Mouse (Mus musculus) left cerebral cortex, adult 11 months (tissue): ENCODE results near the gene Thsd4.

Experiments
- DNase-seq: peaks from one replicate; pipeline ENCODE4 v3.0.0; 2022; ENCODE audit warnings: low spot score

Thsd4 gene

GRCm38 (mm10) chr9:60264586-60265325 is 257.1 kb downstream of the Thsd4 start:
- DNase-seq = no peak

GRCm38 (mm10) chr9:60262515-60263140 is 259.2 kb downstream of the Thsd4 start:
- no peak for DNase-seq

- no peak for DNase-seq
Observed at GRCm38 (mm10) chr9:60259626-60260025, 262.2 kb downstream of the Thsd4 start.

GRCm38 (mm10) chr9:60251765-60252164 is 270.1 kb downstream of the Thsd4 start:
- no peak for DNase-seq

- DNase-seq = no peak
Observed at GRCm38 (mm10) chr9:60250403-60250802, 271.4 kb downstream of the Thsd4 start.

GRCm38 (mm10) chr9:60247998-60248397 is 273.8 kb downstream of the Thsd4 start:
- DNase-seq = no peak

- DNase-seq = peak; percentile 60
Observed at GRCm38 (mm10) chr9:60244943-60245342, 276.9 kb downstream of the Thsd4 start.

- no peak for DNase-seq
Observed at GRCm38 (mm10) chr9:60243503-60243902, 278.3 kb downstream of the Thsd4 start.

GRCm38 (mm10) chr9:60237667-60238066 is 284.2 kb downstream of the Thsd4 start:
- peak; percentile 36 for DNase-seq

- no peak for DNase-seq
Observed at GRCm38 (mm10) chr9:60236155-60236554, 285.7 kb downstream of the Thsd4 start.

GRCm38 (mm10) chr9:60234233-60235115 is 287.4 kb downstream of the Thsd4 start:
- no peak for DNase-seq

GRCm38 (mm10) chr9:60231981-60232881 is 289.6 kb downstream of the Thsd4 start:
- DNase-seq = no peak

GRCm38 (mm10) chr9:60229496-60229895 is 292.4 kb downstream of the Thsd4 start:
- DNase-seq = no peak

- DNase-seq = no peak
Observed at GRCm38 (mm10) chr9:60227727-60228126, 294.1 kb downstream of the Thsd4 start.

- no peak for DNase-seq
Observed at GRCm38 (mm10) chr9:60226679-60227078, 295.2 kb downstream of the Thsd4 start.

- no peak for DNase-seq
Observed at GRCm38 (mm10) chr9:60226155-60226554, 295.7 kb downstream of the Thsd4 start.

- DNase-seq = no peak
Observed at GRCm38 (mm10) chr9:60225453-60225852, 296.4 kb downstream of the Thsd4 start.

GRCm38 (mm10) chr9:60224039-60224695 is 297.7 kb downstream of the Thsd4 start:
- no peak for DNase-seq

GRCm38 (mm10) chr9:60220431-60220830 is 301.4 kb downstream of the Thsd4 start:
- no peak for DNase-seq

- DNase-seq = no peak
Observed at GRCm38 (mm10) chr9:60218396-60218795, 303.4 kb downstream of the Thsd4 start.

GRCm38 (mm10) chr9:60216029-60216428 is 305.8 kb downstream of the Thsd4 start:
- no peak for DNase-seq
